Comparison of ENCODE assay signal across 9 mouse cellular contexts in the genomic region with DNA sequence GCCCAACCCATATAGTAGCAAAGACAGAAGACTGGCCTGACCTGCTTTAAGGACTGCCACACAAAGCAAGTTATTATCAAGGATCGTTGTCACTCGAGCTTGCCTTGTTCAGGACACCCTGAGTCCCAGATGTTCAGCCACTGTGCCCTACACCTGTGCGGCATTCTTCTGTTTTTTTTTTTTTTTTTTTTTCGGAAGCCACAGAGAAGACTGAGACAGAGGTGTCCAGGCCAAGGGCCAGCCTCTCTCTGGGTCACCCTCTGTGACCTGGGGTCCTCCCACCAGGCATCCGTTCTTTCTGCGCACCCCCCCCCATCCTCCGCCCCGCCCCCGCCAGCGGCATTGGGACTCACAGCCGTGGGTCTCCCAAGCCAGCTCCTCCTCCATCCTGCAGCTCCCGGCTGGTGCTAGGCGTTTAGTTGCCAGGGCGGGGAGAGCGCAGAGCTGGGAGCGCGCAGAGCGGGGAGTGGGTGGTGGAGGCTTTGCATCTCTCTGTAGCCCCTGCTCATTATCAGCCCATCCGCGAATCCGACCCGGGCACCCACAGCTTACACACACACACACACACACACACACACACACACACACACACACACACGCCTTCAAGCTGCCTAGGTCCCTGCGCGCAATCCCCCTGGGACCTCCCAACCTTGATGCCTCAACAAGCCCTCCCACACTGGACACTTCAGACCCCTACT. TPM values are rescaled to one million over a fixed set of nuclear protein-coding genes. Genes with fewer than 3 reads are reported as not detected.
DNase-seq lines count a peak whose midpoint lies in the region; ATAC-seq lines count a peak whose summit lies in the region.
"Had no signal": no experiment of that assay in that cellular context is flagged by ENCODE, and none has a peak within 500 bp of the region (broad histone marks: within the 10 kb centered on the region; RNA-seq: fewer than 3 reads in every experiment).

Gene Ankdd1a (minus strand): TSS at position 387 of the 698 bp plus-strand sequence.

- H3K9ac ChIP-seq in heart, embryonic 15.5 days, result no peak within 1 kb of the TSS
- 0 out of 2 replicates have a peak within 1 kb of the TSS, but pooled peaks have one; percentile 15 for H3K9ac ChIP-seq in embryonic facial prominence, embryonic 15.5 days
- peak within 1 kb of the TSS; percentile 61 for H3K9ac ChIP-seq in midbrain, embryonic 13.5 days (replicated peaks)

- no peaks in the 10 kb centered on the region for H3K36me3 ChIP-seq in heart, embryonic 15.5 days
- H3K36me3 ChIP-seq in embryonic facial prominence, embryonic 15.5 days, result no peaks in the 10 kb centered on the region
- H3K36me3 ChIP-seq in midbrain, embryonic 13.5 days, result no peaks in the 10 kb centered on the region

- 8% methylated on average over 23 of the region's 25 CpGs for WGBS in heart, embryonic 15.5 days
- WGBS in embryonic facial prominence, embryonic 15.5 days, result 6% methylated on average over 25 of the region's 25 CpGs
- 4% methylated on average over 24 of the region's 25 CpGs for WGBS in midbrain, embryonic 13.5 days

- peak within 1 kb of the TSS; percentile 63 for H3K4me2 ChIP-seq in heart, embryonic 15.5 days
- peak within 1 kb of the TSS; percentile 66 for H3K4me2 ChIP-seq in embryonic facial prominence, embryonic 15.5 days (replicated peaks)
- H3K4me2 ChIP-seq in midbrain, embryonic 13.5 days (replicated peaks), result peak within 1 kb of the TSS; percentile 62

- no peak within 1 kb of the TSS for H3K27ac ChIP-seq in heart, embryonic 15.5 days
- H3K27ac ChIP-seq in embryonic facial prominence, embryonic 15.5 days (replicated peaks), result no peak within 1 kb of the TSS
- peak within 1 kb of the TSS; percentile 21 for H3K27ac ChIP-seq in midbrain, embryonic 13.5 days

- peaks cover 12% of the 10 kb centered on the region; the same call in 1 of the 2 replicates for H3K27me3 ChIP-seq in heart, embryonic 15.5 days
- H3K27me3 ChIP-seq in embryonic facial prominence, embryonic 15.5 days, result no peaks in the 10 kb centered on the region
- no peaks in the 10 kb centered on the region for H3K27me3 ChIP-seq in midbrain, embryonic 13.5 days

- peak within 1 kb of the TSS; percentile 34 for H3K4me3 ChIP-seq in heart, embryonic 15.5 days
- peak within 1 kb of the TSS; percentile 35 for H3K4me3 ChIP-seq in embryonic facial prominence, embryonic 15.5 days (replicated peaks)
- H3K4me3 ChIP-seq in midbrain, embryonic 13.5 days (replicated peaks), result peak within 1 kb of the TSS; percentile 37

- peaks cover 12% of the 10 kb centered on the region for H3K4me1 ChIP-seq in heart, embryonic 15.5 days (replicated peaks)
- peaks cover 19% of the 10 kb centered on the region; the same call in 1 of the 2 replicates for H3K4me1 ChIP-seq in embryonic facial prominence, embryonic 15.5 days
- H3K4me1 ChIP-seq in midbrain, embryonic 13.5 days (replicated peaks), result peaks cover 15% of the 10 kb centered on the region

- no peaks in the 10 kb centered on the region for H3K9me3 ChIP-seq in heart, embryonic 15.5 days (replicated peaks)
- no peaks in the 10 kb centered on the region for H3K9me3 ChIP-seq in embryonic facial prominence, embryonic 15.5 days (replicated peaks)
- H3K9me3 ChIP-seq in midbrain, embryonic 13.5 days, result no peaks in the 10 kb centered on the region

- no peak for DNase-seq in heart, adult 11 months
- DNase-seq in brain, adult 2 months (ENCODE audit: low read depth, low spot score), result peak; percentile 82
- peak; percentile 57 to 59 for DNase-seq in layer of hippocampus, adult 8-10 months (ENCODE audit: low spot score in 2 of 2)
- no peak for DNase-seq in spleen, postnatal 36 days (ENCODE audit: low spot score in 2 of 2)

- ATAC-seq in heart, embryonic 15.5 days (replicated peaks; ENCODE audit: insufficient number of reproducible peaks, insufficient read depth, low FRiP score, low read depth), result 0 out of 2 replicates have a peak, but pooled peaks have one; percentile 17
- ATAC-seq in embryonic facial prominence, embryonic 15.5 days (ENCODE audit: insufficient number of reproducible peaks, low FRiP score, low TSS enrichment, low read depth), result 0 out of 2 replicates have a peak, but pooled peaks have one; percentile 18
- peak; percentile 84 for ATAC-seq in midbrain, embryonic 13.5 days
- ATAC-seq in megakaryocyte progenitor cell, adult 5-6 weeks (replicated peaks; ENCODE audit: poor library complexity), result no peak

RNA-seq across cellular contexts. Expression of gene Ankdd1a, which starts in this region (rescaled TPM):
- not detected in 2 replicates for polyA plus RNA-seq in heart, embryonic 15.5 days (2015; fragmentation: Nextera tagmentation; extraction: Ambion mirVana)
- polyA plus RNA-seq in embryonic facial prominence, embryonic 15.5 days (2015; fragmentation: Nextera tagmentation; extraction: Ambion mirVana), result 0.32 and 0.51 TPM in 2 replicates
- 1 to 10 TPM; 2.2 to 3.4 (median 2.8) TPM for total RNA-seq in layer of hippocampus, adult 8-10 months (2022)
- polyA plus RNA-seq in midbrain, embryonic 13.5 days (2015; fragmentation: Nextera tagmentation; extraction: Ambion mirVana), result 0.63 and 0.72 TPM in 2 replicates
- total RNA-seq in megakaryocyte progenitor cell, adult 5-6 weeks (2015), result not detected in 2 replicates
- total RNA-seq in megakaryocyte progenitor cell, adult 5-6 weeks (2017), result not detected in 2 replicates
- total RNA-seq: MEL had no signal

Comparison
In these comparisons a context has a peak if more than half of its experiments do, and no peak if none do; other contexts are left out.
1. Peak in ATAC-seq, H3K4me3 ChIP-seq and H3K4me2 ChIP-seq in heart, embryonic 15.5 days; RNA of the gene not detected or under 1 TPM.
2. Peak in ATAC-seq, H3K4me3 ChIP-seq, H3K9ac ChIP-seq and H3K4me2 ChIP-seq in embryonic facial prominence, embryonic 15.5 days; RNA of the gene not detected or under 1 TPM.
3. Peak in ATAC-seq, H3K4me3 ChIP-seq, H3K27ac ChIP-seq, H3K9ac ChIP-seq and H3K4me2 ChIP-seq in midbrain, embryonic 13.5 days; RNA of the gene not detected or under 1 TPM.
4. DNase-seq: peak in brain, adult 2 months (single experiment) and layer of hippocampus, adult 8-10 months (2 of 2); none in heart, adult 11 months (single experiment) and spleen, postnatal 36 days (0 of 2).
5. Peak in every context shown above with its lines, with median percentiles within 50 percentile points of each other: H3K4me2 ChIP-seq and H3K4me3 ChIP-seq.